Mouse (Mus musculus): ENCODE data around the gene Eea1. TPM values are rescaled to one million over a fixed set of nuclear protein-coding genes. Genes with fewer than 3 reads are reported as not detected.

Eea1 gene
- polyA plus RNA-seq, 1 experiment from 2014 or later, result 24.0 TPM

DNA sequence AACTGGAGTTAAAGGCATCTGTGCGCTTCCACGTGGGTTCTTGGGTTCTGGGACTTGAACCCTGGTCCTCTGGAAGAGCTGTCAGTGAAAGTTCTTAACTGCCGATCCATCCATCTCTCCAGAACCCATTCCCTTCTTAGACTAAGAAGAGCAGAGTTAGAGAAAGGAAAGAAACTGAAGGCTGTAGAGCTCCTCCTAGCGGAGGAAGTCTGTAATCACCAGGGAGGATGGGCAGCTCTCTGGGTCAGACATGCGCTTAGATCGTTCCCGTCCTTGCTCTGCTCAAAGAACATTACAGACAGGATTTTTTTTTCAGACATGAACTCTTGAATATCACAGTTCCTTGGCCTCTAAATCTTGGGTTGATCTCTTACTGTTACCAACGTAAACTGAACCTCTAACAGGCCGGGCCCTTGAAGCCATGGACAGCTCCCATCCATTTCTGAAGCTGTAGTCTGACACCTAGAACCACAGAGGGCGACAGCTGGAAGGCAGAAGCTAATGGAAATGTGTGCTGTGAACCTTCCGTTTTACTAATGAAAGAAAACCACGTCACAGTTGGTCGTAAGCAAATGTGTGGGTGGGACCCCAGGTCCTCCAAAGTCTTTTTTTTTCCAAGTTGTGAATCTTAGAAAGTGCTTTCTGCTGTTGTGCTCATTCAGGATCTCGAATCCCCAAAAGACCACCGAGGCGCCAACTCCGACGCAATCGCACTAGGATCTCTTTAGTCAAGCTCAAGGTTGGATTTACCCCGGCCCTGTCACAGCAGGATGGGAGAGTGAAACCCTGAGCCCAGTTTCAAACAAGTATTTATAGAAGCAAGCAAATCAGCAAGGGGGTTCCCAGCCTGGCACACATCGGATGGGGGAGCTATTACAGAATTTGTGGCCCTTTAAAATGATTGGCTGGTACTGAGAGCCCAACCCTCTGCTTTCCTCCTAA is 140.3 kb downstream of the Eea1 start:
- peak; percentile 6 for DNase-seq (ENCODE audit: low spot score)
- Histone ChIP-seq H3K9me3 (ENCODE audit: control insufficient read depth, low read length) (no peaks in the 10 kb centered on the region), H3K9ac (ENCODE audit: low read depth, low read length) (no peak overlapping the region), H3K4me2 (ENCODE audit: low read depth, low read length) (no peak overlapping the region), H3K27me3 (replicated peaks; ENCODE audit: control insufficient read depth, insufficient read depth, low read length) (no peaks in the 10 kb centered on the region), H3K4me1 (ENCODE audit: control insufficient read depth, insufficient read depth, low read length) (0 out of 2 replicates have a peak, but pooled peaks cover 4% of the 10 kb centered on the region), H3K27ac (replicated peaks; ENCODE audit: low read depth, low read length) (no peak overlapping the region), H3K36me3 (ENCODE audit: control insufficient read depth, insufficient read depth, low read length) (no peaks in the 10 kb centered on the region), H3K4me3 (ENCODE audit: low read depth, low read length) (no peak overlapping the region)
- 60% methylated on average over 21 of the region's 21 CpGs for whole genome bisulfite sequencing
- no peak for ATAC-seq (ENCODE audit: low read depth)

DNA sequence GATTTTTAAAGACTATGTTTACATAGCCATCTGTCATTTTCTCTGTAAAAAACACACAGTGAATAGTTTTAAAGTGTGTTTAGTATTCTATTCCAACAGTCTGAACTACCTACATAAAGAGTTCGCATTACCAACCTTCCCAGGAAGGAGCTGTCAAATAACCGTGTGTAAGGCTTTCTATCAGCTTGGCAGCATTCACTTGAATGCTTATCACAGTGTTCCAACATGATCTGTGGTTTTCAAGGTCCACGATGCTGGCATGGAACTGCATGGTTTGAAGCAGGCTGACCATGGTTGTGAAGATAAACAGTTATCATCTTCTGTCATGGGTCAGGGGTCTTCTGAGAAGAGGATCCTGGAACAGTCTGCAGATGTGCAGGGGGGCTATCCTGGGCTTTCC is 141.8 kb downstream of the Eea1 start:
- no peak for ATAC-seq (ENCODE audit: low read depth)
- DNase-seq (ENCODE audit: low spot score), result no peak
- Histone ChIP-seq H3K4me2 (ENCODE audit: low read depth, low read length) (no peak overlapping the region), H3K36me3 (ENCODE audit: control insufficient read depth, insufficient read depth, low read length) (no peaks in the 10 kb centered on the region), H3K9ac (ENCODE audit: low read depth, low read length) (no peak overlapping the region), H3K4me3 (ENCODE audit: low read depth, low read length) (no peak overlapping the region), H3K27ac (replicated peaks; ENCODE audit: low read depth, low read length) (no peak overlapping the region), H3K9me3 (ENCODE audit: control insufficient read depth, low read length) (no peaks in the 10 kb centered on the region), H3K27me3 (replicated peaks; ENCODE audit: control insufficient read depth, insufficient read depth, low read length) (no peaks in the 10 kb centered on the region), H3K4me1 (ENCODE audit: control insufficient read depth, insufficient read depth, low read length) (no peaks in the 10 kb centered on the region)
- whole genome bisulfite sequencing, result 75% methylated on average over 3 of the region's 3 CpGs

DNA sequence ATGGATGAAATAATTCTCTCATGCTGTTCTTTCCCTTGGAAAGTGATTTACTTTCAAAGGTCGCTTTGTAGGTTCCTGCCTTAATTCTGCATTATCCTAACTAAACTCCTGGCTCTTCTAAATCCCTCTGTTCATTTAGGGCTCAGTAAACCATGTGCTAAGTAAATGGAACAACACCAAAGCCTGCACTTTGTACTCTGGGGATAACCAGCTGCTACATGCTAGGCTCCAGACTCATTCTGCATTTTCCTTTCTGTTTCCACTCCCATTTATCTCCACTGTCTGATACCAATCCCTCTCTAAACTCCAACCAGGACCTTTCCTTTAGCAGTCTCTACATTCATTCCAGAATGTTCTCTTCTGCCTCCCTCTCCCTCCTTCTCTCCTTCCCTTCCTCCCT is 149.3 kb downstream of the Eea1 start:
- H3K9me3 ChIP-seq (ENCODE audit: control insufficient read depth, low read length), result no peaks in the 10 kb centered on the region
- H3K4me3 ChIP-seq (ENCODE audit: low read depth, low read length), result no peak overlapping the region
- ATAC-seq (ENCODE audit: low read depth) (no peak), DNase-seq (ENCODE audit: low spot score) (no peak)
- H3K36me3 ChIP-seq (ENCODE audit: control insufficient read depth, insufficient read depth, low read length), result no peaks in the 10 kb centered on the region
- H3K27me3 ChIP-seq (replicated peaks; ENCODE audit: control insufficient read depth, insufficient read depth, low read length), result no peaks in the 10 kb centered on the region
- H3K4me2 ChIP-seq (ENCODE audit: low read depth, low read length), result no peak overlapping the region
- H3K9ac ChIP-seq (ENCODE audit: low read depth, low read length), result no peak overlapping the region
- no peak overlapping the region for H3K27ac ChIP-seq (replicated peaks; ENCODE audit: low read depth, low read length)
- no peaks in the 10 kb centered on the region for H3K4me1 ChIP-seq (ENCODE audit: control insufficient read depth, insufficient read depth, low read length)
- WGBS, result 48% methylated on average over 1 of the region's 1 CpGs

DNA sequence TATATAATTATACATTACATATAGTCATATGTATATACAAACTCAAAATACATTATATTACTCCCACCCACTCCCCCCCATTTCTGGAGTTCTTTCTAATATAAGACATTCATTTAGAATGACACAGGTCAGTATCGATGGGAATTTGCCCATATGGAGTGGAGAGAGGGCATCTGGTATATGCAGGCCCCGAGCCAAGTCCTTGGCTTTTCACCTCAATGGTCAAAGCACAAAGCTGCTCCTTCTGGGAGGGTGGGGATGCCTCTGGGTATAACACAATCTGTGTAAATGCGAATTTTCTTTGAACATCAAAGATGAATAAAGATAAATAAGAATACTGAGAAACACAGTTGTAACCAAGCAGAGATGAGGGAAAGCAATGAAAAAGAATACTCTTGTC is 149.9 kb downstream of the Eea1 start:
- DNase-seq (ENCODE audit: low spot score), result no peak
- WGBS, result 81% methylated on average over 3 of the region's 3 CpGs
- ATAC-seq (ENCODE audit: low read depth), result no peak

DNA sequence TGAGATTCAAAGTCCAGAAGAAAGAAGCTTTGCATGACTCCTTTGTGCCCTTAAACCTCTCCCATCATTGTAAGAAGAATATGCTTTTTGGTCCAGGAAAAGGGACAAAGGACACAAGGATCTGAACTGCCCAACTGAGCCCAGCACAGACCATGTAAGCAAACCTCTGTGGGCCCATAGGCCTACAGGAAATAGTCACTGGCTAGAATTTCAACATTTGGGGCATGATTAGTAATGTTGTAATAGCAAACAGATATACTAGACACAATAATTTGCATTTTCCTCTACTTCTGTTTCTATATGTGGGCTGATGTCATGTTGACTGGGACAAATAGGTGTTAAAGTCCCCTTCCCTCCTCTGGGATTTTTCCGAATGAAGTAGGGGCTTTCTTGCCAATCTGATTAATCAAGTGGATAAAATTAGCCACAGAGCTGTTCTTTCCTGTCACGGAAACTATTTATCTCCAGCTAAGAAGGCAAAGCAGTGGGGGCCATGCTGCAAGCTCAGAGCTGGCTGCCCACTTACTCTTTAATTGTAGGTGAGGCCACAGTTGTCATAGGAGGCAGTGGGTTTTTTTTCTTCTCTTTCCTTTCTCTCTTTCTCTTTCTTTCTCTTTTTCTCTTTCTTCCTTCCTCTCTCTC is 153.6 kb downstream of the Eea1 start:
- Histone ChIP-seq H3K9me3 (ENCODE audit: control insufficient read depth, low read length) (no peaks in the 10 kb centered on the region), H3K4me2 (ENCODE audit: low read depth, low read length) (no peak overlapping the region), H3K27me3 (replicated peaks; ENCODE audit: control insufficient read depth, insufficient read depth, low read length) (no peaks in the 10 kb centered on the region), H3K4me1 (ENCODE audit: control insufficient read depth, insufficient read depth, low read length) (no peaks in the 10 kb centered on the region), H3K4me3 (ENCODE audit: low read depth, low read length) (no peak overlapping the region), H3K9ac (ENCODE audit: low read depth, low read length) (no peak overlapping the region), H3K27ac (replicated peaks; ENCODE audit: low read depth, low read length) (no peak overlapping the region), H3K36me3 (ENCODE audit: control insufficient read depth, insufficient read depth, low read length) (no peaks in the 10 kb centered on the region)
- DNase-seq (ENCODE audit: low spot score) (no peak), ATAC-seq (ENCODE audit: low read depth) (no peak)
- WGBS, result 47% methylated on average over 2 of the region's 2 CpGs

More for the DNA sequence above, 149.9 kb downstream of the Eea1 start:
- Histone ChIP-seq H3K36me3 (ENCODE audit: control insufficient read depth, insufficient read depth, low read length) (no peaks in the 10 kb centered on the region), H3K4me1 (ENCODE audit: control insufficient read depth, insufficient read depth, low read length) (no peaks in the 10 kb centered on the region), H3K9me3 (ENCODE audit: control insufficient read depth, low read length) (no peaks in the 10 kb centered on the region), H3K4me3 (ENCODE audit: low read depth, low read length) (no peak overlapping the region), H3K27ac (replicated peaks; ENCODE audit: low read depth, low read length) (no peak overlapping the region), H3K27me3 (replicated peaks; ENCODE audit: control insufficient read depth, insufficient read depth, low read length) (no peaks in the 10 kb centered on the region), H3K4me2 (ENCODE audit: low read depth, low read length) (no peak overlapping the region), H3K9ac (ENCODE audit: low read depth, low read length) (no peak overlapping the region)

DNA sequence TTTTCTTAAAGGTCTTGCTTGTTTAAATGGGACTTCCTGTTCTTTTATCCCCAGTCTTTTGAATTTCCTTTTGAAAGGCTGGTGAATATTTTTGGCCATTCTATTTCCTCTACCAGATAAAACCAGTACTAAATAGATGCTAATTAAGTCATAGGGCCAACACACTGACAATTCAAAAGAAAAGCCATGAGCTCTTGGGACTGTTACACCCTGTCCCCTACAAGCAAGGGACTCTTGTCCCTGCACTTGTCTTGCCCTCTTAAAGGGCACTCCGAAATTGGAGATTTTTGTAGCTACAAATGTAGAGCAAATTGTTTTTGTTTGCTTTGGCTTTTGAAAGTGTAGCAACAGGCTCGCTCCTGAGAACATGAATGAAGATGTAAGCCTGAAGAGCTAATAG is 154.1 kb downstream of the Eea1 start:
- no peak overlapping the region for H3K9ac ChIP-seq (ENCODE audit: low read depth, low read length)
- DNase-seq (ENCODE audit: low spot score), result no peak
- WGBS, result 72% methylated on average over 2 of the region's 2 CpGs
- no peaks in the 10 kb centered on the region for H3K36me3 ChIP-seq (ENCODE audit: control insufficient read depth, insufficient read depth, low read length)
- H3K4me1 ChIP-seq (ENCODE audit: control insufficient read depth, insufficient read depth, low read length), result no peaks in the 10 kb centered on the region
- H3K4me3 ChIP-seq (ENCODE audit: low read depth, low read length), result no peak overlapping the region
- H3K27me3 ChIP-seq (replicated peaks; ENCODE audit: control insufficient read depth, insufficient read depth, low read length), result no peaks in the 10 kb centered on the region
- no peak overlapping the region for H3K4me2 ChIP-seq (ENCODE audit: low read depth, low read length)
- no peaks in the 10 kb centered on the region for H3K9me3 ChIP-seq (ENCODE audit: control insufficient read depth, low read length)
- no peak overlapping the region for H3K27ac ChIP-seq (replicated peaks; ENCODE audit: low read depth, low read length)
- no peak for ATAC-seq (ENCODE audit: low read depth)

Other genes with a start within 250 kb of the Eea1 start
- not detected in 2 replicates for gene Gm33543, start 97.7 kb upstream of the Eea1 start, polyA plus RNA-seq (2014; fragmentation: Nextera tagmentation; extraction: Ambion mirVana)
- gene Gm5426, start 196.0 kb downstream of the Eea1 start, polyA plus RNA-seq (2014; fragmentation: Nextera tagmentation; extraction: Ambion mirVana), result not detected in 2 replicates

All from embryonic facial prominence, embryonic 14.5 days (tissue).